Mouse (Mus musculus): ENCODE results near the gene Fam98b.

- no peak for TF ChIP-seq TAL1 (IDR thresholded peaks at IDR 0.05; ENCODE audit: low read length)
- no peak for TF ChIP-seq GATA1 (IDR thresholded peaks at IDR 0.05; ENCODE audit: low read length)
Measured at GRCm38 (mm10) chr2:117288291-117288690, 38.8 kb downstream of the Fam98b start.
